Mouse (Mus musculus) layer of hippocampus, adult 8-10 months (tissue): ENCODE results near the gene Sdc4. TPM values are rescaled to one million over a fixed set of nuclear protein-coding genes. Genes with fewer than 3 reads are reported as not detected.

ENCODE experiments used
- DNase-seq, 2 experiments: peaks; one replicate each; pipeline ENCODE4 v3.0.0; 2022; ENCODE audit warnings: low spot score in 2 of 2
- total RNA-seq, 4 experiments: library from RNA; stranded (reverse); gene quantifications; 2 replicates each; pipeline ENCODE4 v1.2.4; 2022

Sdc4 gene
- total RNA-seq, 4 experiments from 2014 or later, result 109 to 165 (median 131) TPM

DNA sequence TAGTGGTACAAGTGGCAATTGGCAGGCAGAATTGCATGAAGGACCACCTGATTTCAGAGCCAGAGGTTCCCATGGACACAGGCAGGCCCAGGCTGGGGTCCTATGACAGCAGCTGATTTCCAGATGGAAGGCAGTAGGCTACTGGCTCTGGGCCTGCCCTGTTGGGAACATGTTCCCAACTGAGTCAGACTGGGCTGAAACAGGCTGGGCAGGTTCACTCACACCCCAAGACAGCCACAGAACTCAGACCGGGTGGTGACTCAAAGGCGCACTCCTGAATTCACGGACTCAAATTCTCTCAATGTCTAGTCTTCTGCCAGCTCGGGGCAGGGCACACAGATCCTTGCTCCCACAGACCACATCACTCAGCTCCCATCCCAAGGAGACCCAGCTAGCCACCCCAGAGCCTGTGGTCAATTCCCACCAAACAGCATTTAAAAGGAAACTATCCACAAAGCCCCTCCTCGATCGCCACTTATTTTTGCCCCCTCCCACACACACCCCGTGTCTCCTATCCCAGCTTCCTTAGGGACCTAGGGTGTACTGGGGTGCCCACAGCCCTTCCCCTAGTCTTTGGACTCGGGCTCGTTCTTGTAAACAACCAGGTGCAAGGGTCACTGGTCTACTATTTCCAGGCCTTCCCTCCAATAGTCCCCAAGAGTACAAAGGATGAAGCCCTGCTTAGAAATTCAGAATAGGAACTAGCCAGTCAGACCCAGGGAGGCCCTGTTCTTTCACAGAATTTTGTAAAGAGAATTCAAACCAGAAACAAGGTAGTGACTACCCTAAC is 11.8 kb downstream of the Sdc4 start:
- DNase-seq, result no peak

DNA sequence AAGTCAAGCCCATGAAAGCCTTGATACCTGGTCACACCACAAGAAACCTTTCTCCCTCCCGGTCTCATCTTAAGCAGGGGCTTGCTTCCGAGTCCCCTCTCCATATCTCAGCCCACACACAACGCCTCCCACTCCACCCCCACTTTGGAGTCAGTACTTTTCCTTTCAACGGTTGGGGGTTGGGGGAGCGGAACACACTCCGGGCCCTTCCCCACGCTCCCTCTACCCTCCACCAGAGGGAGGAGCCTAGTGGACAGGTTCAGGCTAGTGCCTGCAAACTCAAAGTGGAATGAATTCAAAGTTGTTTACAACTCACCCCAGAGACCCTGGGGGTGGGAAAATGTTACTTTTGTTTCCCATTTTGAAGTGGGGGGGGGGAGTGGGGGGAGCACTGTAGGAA is 13.0 kb downstream of the Sdc4 start:
- DNase-seq, result no peak

DNA sequence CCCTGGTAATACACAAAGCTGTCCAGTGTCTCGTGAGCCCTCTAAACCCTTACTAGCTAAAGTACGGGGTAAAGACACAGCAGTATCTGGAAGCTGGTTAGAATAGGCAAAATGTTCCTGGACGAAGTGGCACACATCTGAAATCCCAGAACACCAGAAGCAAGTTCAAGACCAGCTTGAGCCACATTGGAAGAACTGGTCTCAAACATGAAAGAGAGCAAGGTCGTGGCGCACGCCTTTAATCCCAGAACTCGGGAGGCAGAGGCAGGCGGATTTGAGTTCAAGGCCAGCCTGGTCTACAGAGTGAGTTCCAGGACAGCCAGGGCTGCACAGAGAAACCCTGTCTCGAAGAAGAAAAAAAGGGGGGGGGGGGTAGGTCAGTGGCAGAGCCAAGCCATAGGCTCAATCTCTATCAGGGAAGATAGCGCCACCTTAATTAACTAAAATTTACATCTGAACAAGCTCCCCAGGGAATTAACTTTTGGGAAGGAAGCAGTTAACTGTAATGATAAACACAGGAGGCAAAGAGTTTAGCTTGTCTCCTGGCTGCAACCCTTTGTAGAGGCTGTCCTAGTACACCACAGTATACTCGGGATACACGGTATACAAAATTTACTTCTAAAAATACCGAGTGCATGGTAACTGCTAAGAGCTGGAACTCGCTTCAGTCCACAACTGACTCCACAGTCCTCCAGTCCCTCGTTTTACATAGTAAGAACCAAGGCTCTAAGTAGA is 13.6 kb downstream of the Sdc4 start:
- no peak for DNase-seq

DNA sequence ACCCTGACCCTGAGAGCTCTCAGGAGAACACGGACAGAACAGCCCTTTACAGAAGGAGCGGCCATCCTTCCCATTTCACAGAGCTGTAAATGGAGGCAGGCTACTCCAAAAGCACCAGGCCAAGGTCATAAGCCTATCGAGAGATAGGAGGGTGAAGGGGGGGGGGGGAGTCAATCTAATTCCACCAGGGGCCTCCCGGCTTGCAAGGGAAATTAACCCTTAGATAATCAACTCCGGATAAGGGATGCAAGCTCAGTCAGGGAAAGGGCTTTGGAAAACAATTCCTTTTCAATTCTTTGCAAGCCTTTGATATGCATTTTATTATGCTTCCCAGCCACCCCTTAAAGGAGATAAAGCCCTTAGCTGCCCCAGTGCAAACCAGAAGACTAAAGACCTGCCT is 15.2 kb downstream of the Sdc4 start:
- DNase-seq, result no peak

DNA sequence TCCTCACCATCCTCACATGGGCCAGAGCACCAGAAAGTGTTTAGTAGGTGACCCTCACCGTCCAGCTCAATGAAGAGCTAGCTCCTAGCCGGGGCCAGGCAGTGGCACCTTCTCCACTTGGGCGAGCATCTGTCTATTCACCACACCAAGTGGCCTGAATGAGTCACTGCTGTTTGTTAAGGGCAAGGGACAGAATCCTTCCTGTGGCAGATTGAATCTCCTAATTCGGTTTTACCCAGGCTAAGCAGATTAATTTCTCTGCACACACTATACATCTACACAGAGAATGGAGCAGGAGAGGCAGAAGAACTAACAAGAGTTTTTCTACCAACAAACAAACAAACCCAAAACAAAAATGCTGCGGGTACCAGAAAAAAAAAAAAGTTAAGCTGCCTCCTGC is 16.7 kb downstream of the Sdc4 start:
- no peak for DNase-seq

DNA sequence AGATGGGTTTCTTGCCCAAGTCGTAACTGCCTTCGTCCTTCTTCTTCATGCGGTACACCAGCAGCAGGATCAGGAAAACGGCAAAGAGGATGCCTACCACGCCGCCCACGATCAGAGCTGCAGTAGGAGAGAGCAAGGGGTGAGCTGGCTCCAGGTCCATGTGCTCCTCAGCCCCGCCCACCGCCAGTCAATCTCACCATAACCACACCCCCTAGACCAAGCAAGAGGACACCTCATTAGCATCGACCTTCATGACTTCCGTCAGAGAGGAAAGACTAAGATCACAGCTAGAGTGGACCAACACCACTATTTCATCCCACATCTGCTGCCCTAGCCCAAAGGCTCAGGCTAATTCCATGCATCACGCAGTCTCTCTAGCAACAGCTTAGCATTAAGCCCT is 17.6 kb downstream of the Sdc4 start:
- DNase-seq, result no peak

DNA sequence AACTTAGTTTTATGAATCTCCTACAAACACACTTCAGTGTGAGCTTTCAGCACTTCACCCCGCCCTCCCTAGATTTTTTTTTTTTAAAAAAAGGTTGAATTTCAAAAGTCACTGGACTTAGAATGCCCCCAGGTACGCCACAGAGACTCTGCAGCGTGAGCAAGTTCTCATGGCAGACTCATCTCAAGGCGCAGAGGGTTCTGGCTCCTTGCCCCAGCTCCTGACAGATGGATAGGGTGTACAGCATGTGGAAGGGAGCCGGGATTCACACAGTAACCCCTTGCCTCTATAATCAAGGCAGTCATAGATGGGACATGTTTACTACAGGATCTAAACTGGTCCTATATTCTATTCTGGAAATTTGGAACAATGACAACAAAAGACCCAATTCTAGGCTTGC is 18.3 kb downstream of the Sdc4 start:
- DNase-seq, result no peak

DNA sequence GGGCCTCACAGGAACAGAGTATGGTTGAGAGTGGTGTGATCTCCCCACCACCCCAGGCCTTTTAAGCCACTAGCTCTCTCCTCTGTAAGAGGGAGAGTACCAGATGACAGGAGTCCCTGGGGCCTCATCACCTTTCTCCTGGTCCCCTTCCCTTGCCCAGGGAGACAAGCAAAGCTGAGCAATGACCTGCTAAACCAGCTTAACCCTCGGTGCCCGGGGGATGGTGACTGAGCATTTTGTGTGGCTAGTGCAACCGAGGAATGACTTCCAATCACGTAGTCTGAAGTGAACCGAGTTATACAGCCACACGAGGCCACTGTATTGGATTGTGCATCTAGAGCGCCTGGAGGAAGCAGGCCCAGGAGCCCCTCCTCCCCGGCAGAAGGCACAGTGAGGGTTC is 19.3 kb downstream of the Sdc4 start:
- DNase-seq, result no peak

DNA sequence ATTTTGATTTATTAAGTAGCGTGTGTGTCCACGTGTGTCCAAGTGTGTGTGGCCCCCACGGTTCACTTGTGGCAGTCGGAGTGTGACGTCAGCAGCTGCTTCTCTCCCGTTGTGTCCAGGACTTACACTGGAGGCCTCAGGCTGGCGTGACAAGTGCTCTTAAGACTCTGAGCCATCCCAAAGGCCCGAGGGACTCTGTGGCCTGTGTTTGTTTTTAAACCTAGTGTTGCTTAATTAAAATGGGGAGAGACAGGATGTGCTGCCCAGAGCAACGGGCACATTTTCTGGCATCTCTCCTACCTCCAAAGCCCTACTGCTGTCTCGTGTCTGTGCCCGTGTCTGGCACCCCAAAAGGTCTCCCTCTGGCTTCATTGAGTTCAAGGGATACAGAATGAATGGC is 20.2 kb downstream of the Sdc4 start:
- DNase-seq, result peak in 1 of 2 experiments; percentile 53

DNA sequence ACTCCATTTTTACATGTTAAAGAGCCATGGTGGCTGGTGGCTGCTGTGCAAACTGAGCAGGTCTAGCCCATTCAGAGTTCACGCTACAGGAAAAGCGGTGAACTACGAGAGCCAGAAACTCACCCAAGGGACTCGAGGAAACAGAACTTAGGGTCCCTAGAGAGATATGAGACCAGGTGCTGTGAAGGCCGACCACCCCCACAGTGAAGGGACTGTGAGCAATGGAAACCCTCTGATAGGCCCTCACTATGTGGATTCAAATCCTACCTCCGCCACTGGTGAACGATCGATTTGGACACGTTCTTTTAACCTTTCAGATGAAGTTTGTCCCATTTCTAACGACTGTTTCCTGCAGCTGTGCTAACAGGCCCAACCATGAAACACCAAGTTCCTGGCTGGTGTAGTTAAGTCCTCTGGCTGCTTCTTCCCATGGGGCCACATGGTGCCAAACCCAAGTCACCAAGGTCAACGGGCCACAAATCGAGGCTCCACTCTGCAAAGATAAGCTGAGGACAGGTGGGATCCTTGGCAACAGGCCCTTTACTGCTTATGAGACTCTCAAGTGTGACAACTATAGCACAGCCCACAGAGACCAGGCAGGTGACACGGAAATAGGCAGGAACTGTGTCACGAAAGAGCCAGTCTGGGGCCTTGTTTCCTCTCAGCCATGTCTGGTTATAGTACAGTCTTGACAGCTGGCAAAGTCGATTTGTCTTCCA is 20.9 kb downstream of the Sdc4 start:
- DNase-seq, result no peak

DNA sequence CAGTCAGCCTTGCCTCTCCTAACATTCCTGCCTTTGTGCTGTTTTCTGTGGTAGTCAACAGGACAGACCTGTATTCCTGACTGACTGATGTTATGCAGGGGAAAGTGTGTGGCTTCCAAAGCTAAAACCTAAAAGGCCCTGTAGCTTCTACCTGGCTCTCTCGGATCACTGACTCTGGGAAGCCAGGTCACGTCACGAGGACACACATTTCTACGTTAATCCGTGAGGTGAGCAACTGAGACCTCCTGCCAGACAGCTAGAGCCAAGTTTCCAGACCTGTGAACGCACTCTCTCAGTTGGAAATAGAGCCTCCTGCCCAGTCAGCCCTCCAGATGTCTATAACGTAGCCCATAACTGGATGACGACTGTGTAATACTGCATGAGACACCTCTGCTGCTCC is 21.7 kb downstream of the Sdc4 start:
- DNase-seq, result no peak

DNA sequence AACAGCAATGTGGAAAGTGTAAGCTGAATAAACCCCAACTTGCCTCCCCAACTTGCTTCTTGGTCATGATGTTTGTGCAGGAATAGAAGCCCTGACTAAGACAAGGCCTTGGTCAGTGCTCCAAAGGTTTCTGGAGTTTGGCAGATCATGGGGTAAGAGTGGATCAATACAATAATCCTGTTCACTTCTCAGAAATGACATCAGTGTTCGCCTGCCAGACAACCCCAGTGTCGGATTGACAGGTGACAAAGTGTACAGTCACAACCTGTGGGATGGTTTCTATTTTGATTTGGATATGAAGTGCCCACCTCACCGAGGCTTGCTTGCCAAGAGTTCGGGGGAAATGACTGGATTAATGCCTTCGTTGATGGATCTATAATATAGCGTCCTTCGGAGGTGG is 22.4 kb downstream of the Sdc4 start:
- DNase-seq, result no peak

DNA sequence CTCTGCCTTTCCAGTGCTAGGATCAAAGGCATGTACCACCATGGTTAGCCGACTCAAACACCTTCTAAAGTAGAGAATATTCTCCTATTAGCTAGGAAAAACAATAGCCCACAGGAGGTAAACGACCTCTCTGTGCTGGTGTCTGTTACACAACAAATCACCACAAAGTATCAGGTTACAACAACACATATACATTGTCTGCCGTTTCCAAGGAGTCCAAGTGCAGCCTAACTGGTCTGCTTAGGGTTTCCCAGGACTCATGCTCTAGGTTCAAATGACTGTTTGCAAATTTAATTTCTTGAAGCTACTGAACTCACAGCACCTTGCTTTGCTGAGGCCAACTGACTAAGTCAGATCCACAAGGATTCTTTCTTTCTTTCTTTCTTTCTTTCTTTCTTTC is 24.2 kb downstream of the Sdc4 start:
- DNase-seq, result no peak

DNA sequence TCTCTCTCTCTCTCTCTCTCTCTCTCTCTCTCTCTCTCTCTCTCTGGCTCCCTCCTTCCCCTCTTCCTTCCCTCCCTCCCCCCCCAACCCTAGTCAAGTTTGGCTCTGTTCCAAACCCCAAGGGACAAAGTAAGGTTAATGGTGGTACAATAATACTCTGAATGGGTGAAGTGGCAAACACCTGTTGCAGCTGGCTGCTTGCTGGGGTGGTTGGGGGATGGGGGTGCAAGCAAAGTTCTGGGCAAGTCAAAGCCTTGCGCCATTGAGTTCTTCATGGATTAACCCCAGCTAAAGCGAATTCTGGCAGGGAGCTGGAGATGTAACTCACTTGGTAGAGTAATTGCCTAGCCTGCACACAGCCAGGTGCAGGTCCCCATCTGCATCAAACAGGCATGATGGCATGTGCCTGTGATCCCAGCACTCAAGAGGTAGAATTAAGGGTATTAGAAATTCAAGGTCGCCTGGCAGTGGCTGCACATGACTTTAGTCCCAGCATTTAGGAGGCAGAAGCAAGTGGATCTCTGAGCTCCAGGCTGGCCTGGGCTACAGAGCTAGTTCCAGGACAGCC is 25.3 kb downstream of the Sdc4 start:
- DNase-seq, result no peak

DNA sequence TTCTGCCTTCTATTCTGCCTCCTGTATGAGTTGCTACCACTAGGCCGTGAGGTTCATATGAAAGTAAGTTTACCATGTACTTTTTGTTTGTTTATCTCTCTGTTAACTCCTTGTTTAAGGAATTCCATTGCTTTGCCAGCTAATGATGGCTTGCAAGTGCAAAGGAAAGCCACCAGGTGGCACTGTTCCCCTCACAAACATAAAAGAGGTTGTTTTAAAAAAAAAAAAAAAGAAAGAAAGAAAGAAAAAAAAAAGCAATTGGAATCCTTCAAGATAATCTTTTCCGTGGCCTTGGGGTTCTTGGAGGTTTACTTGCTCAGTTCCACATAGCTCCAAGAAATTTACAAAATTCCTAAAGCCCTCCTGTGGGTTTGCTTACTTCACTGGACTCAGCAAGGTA is 26.5 kb downstream of the Sdc4 start:
- no peak for DNase-seq

DNA sequence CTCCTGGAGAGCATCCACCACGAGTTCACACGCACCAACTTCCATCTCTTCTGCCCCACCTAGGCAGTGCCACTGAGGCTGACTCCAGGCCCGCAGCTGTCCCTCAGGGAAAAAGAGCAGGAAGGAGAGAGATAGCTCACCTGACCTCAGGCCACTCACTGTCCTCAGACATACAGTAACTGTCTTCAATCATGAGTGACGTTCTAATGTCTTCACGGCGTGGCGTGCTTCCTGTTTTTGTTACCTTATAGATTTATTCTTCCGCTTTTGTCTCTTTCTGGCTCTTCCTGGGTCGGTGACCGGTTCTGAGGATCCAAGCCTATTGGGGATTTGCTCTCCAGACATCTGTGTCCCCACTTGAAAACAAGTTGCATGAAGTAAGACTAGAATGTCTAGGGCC is 29.1 kb downstream of the Sdc4 start:
- no peak for DNase-seq

DNA sequence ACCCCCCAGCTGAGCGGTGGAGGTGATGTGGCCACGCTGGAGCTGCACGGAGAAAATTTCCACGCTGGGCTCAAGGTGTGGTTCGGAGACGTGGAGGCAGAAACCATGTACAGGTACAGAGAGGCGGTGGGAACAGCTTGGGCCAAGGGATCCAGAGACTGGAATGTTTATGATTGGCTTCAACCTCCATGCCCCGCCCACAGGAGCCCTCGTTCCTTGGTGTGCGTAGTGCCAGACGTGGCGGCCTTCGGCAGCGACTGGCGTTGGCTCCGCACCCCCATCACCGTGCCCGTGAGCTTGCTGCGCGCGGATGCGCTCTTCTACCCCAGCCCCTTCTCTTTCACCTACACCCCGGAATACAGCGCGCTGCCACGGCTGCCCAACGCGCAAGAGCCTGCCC is 29.5 kb downstream of the Sdc4 start:
- no peak for DNase-seq

DNA sequence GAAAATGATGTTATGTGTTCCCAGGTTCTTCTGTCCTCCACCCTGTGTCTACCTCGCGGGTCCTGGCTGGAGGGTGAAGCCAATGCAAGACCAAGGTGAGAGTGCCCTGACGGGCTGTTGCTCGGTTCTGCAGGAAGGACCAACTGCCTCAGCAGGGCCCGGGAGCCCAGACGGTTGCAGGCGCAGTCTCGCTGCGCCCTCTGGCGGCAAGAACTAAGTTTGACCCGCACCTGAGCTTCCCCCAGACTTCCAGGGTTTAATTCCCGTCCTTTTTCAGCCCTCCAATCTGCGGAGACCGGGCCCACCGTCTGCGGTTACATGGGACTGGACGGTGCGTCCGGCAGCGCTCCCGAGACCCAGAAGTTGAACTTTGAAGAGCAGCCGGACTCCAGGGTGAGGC is 36.0 kb downstream of the Sdc4 start:
- peak in 1 of 2 experiments; percentile 74 for DNase-seq

DNA sequence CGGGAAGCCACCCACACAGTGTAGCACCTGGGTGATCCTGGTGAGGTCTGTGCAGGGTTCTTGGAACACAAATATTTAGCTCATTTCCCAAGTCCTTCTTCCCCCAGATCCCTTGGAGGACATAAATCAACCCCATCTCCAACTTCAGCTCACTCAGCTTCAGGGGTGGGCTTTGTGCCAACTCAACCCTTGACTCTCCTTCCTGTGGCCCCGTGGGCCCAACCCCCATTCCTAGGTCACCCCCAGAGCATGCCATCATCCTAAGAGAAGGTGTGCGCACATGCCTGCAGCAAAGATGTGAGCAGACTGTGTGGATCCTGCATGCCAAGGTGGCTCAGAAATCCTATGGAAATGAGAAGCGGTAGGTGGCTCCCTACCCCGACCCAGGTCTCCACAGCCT is 38.2 kb downstream of the Sdc4 start:
- no peak for DNase-seq

DNA sequence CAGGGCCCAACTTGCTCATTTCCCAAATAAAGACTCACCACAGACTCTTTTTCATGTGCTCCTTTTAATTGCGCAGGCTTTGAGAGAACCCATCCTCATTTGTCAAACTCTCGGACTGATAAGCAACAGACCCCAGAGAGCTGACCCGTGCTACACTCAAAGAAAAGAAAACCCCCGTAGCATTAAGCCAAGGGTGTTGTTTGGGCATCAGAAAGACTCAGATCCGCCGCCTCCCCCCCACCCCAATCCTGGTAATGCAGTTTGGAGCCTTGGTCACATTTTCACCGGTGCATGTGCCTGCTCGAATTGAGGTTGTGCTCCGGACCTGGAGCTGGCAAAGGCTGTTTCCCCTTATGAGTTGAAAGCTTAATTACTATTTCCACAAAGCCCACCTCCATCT is 38.6 kb downstream of the Sdc4 start, which contains the start of gene Matn4:
TSS of gene Matn4 (minus strand) at position 101 of the 400 bp plus-strand sequence.
- no peak for DNase-seq

DNA sequence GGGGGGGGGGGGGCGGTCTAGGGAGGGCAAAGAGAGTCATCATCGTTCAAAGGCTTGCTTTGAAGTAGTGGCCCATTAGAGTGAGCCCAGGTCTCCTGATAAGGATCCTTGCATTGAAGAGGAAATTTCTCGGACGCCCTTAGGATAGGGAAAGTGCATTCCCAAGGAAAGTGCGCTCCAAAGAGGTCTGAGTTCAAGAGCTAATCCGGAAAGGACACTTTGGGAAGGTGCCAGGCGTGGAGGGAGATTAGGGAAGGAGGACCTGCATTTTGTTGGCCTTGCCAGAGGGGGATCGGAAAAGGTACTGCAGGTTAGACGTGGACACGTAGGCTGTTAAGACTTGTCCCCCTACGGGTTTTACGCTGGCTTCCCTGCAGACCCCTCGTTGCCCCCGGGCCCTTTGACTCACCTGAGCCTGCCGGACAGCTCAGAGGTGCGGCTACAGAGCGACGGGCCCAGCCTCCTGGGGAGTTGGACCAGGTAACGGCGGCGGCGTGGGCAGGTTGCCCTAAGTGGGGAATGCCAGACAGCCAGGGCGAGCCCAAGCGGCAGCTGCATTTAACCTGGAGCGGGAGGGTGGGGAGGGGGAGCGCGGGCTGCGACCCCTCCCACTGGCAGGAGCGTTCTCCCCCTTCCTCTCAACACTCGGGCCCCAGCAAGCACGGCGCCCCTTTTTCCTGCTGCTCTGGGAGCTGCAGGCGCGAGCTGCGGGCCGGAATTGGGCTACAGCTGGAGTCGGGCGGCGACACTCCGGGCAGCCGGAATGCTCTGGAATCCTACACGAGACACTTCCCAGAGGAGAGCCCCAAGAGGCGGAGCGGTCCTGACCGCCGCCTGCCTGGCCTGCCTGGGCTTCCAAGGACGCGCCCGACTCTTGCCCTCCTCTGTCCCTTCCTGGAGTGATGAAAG is 39.4 kb downstream of the Sdc4 start:
- no peak for DNase-seq
